Mouse (Mus musculus): ENCODE data around the gene Prss22. TPM values are rescaled to one million over a fixed set of nuclear protein-coding genes. Genes with fewer than 3 reads are reported as not detected.

The Prss22 gene
- 0.23 and 0.26 TPM in 2 replicates for polyA plus RNA-seq (2012; rRNA removed)

DNA sequence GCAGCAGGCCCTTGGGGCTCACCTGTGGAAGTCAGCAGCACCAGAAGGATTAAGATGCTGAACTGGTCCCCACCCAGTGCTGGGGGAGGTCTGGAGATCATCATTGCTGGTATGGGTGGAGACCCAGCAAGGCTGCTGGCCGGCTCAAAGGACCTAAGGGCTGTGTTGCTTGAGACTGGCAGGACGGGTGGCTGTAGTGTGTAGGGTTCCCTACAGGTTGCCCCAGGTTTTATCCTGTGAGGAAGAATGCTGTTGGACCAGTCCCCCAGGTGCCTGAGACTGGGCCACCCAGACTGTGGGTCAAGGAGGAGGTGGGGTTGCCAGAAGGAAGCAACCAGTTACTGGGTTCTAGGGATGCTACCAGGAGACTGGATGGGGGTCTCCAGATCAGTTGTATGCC lies at the start of gene Prss22:
Gene Prss22 (minus strand): TSS at position 200 of the 400 bp plus-strand sequence.
- no peaks in the 10 kb centered on the region for H3K36me3 ChIP-seq (ENCODE audit: control insufficient read depth, insufficient read depth, low read length)
- H3K4me3 ChIP-seq (ENCODE audit: insufficient read depth, low read depth, low read length): no peak within 1 kb of the TSS
- peaks cover 3% of the 10 kb centered on the region; the same call in 1 of the 2 replicates for H3K4me1 ChIP-seq (ENCODE audit: control insufficient read depth, insufficient read depth, low read length)
- no peaks in the 10 kb centered on the region for H3K27me3 ChIP-seq (replicated peaks; ENCODE audit: control insufficient read depth, insufficient read depth, low read length)
- H3K27ac ChIP-seq (ENCODE audit: insufficient read depth, low read depth, low read length): no peak within 1 kb of the TSS
- WGBS: 45% methylated on average over 2 of the region's 2 CpGs
- DNase-seq: no peak
- no peak for TF ChIP-seq POLR2A (IDR thresholded peaks at IDR 0.05; ENCODE audit: low read depth, low read length)
- no peak for TF ChIP-seq CTCF (conservative IDR thresholded peaks at IDR 0.05; ENCODE audit: insufficient read depth, insufficient read length, low read depth, low read length)

DNA sequence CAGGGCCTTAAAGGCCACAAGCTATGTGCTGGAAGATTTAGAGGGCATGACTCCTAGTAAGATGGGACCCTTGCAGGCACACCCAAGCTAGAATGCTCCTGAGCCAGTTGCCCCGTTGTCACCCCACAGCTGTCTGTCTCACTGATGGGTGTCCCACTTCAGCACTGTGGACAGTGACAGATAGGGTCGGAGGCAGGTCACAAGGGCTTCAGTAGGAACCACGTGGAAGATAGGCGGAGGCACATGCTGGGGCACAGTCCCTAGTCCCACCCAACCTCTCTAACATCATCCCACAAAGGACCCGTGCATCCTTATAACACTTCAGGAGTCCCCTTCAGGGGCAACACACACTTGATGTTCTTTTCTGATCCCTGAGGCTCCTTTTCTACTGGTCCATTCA lies 48.1 kb upstream of the Prss22 start:
- Histone ChIP-seq H3K4me1 (ENCODE audit: control insufficient read depth, insufficient read depth, low read length) (no peaks in the 10 kb centered on the region), H3K27ac (ENCODE audit: insufficient read depth, low read depth, low read length) (no peak overlapping the region), H3K36me3 (ENCODE audit: control insufficient read depth, insufficient read depth, low read length) (no peaks in the 10 kb centered on the region), H3K27me3 (replicated peaks; ENCODE audit: control insufficient read depth, insufficient read depth, low read length) (no peaks in the 10 kb centered on the region), H3K4me3 (ENCODE audit: insufficient read depth, low read depth, low read length) (no peak overlapping the region)
- TF ChIP-seq POLR2A (IDR thresholded peaks at IDR 0.05; ENCODE audit: low read depth, low read length): no peak
- no peak for TF ChIP-seq CTCF (conservative IDR thresholded peaks at IDR 0.05; ENCODE audit: insufficient read depth, insufficient read length, low read depth, low read length)
- no peak for DNase-seq
- WGBS: 35% methylated on average over 5 of the region's 5 CpGs

DNA sequence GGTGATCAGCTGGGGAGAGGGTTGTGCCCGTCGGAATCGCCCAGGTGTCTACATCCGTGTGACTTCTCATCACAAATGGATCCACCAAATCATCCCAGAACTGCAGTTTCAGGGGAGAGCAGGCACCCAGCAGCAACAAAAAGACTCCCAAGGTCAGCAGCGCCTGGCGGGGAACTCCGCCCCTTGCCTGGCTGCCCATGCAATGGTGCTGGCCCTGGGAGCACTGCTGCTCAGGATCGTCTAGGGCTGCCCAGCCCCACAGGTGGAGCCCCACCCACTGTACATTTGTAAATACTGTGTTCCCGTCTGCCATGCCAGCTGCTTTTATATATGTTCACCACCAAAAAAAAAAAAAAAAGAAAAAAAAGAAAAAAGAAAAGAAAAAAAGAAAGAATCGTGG lies 47.7 kb upstream of the Prss22 start:
- Histone ChIP-seq H3K27ac (ENCODE audit: insufficient read depth, low read depth, low read length) (no peak overlapping the region), H3K4me3 (ENCODE audit: insufficient read depth, low read depth, low read length) (no peak overlapping the region), H3K27me3 (replicated peaks; ENCODE audit: control insufficient read depth, insufficient read depth, low read length) (no peaks in the 10 kb centered on the region), H3K36me3 (ENCODE audit: control insufficient read depth, insufficient read depth, low read length) (no peaks in the 10 kb centered on the region), H3K4me1 (ENCODE audit: control insufficient read depth, insufficient read depth, low read length) (no peaks in the 10 kb centered on the region)
- DNase-seq: no peak
- TF ChIP-seq POLR2A (IDR thresholded peaks at IDR 0.05; ENCODE audit: low read depth, low read length) (no peak), CTCF (conservative IDR thresholded peaks at IDR 0.05; ENCODE audit: insufficient read depth, insufficient read length, low read depth, low read length) (no peak)
- 79% methylated on average over 10 of the region's 10 CpGs for WGBS

DNA sequence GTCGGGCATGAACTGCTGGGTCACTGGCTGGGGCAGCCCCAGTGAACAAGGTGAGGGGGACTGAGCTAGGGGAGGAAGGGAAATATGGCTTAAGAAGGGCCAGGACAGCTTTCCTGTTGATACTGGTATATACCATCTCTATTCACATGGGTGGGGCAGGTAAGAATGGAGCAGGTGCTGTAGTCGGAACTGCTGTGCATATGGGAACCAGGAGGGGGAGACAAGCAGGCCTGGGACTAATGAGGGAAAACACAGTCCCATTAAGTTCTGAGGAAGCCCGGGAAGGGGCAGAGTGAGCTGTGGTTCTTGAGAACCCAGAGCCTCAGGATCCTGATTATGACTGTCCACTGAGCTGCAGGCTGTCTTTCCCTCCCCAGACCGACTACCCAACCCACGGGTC lies 46.6 kb upstream of the Prss22 start:
- no peak overlapping the region for H3K4me3 ChIP-seq (ENCODE audit: insufficient read depth, low read depth, low read length)
- TF ChIP-seq POLR2A (IDR thresholded peaks at IDR 0.05; ENCODE audit: low read depth, low read length) (no peak), CTCF (conservative IDR thresholded peaks at IDR 0.05; ENCODE audit: insufficient read depth, insufficient read length, low read depth, low read length) (no peak)
- H3K36me3 ChIP-seq (ENCODE audit: control insufficient read depth, insufficient read depth, low read length): no peaks in the 10 kb centered on the region
- no peaks in the 10 kb centered on the region for H3K4me1 ChIP-seq (ENCODE audit: control insufficient read depth, insufficient read depth, low read length)
- no peak for DNase-seq
- 39% methylated on average over 5 of the region's 5 CpGs for WGBS
- no peaks in the 10 kb centered on the region for H3K27me3 ChIP-seq (replicated peaks; ENCODE audit: control insufficient read depth, insufficient read depth, low read length)
- H3K27ac ChIP-seq (ENCODE audit: insufficient read depth, low read depth, low read length): no peak overlapping the region

DNA sequence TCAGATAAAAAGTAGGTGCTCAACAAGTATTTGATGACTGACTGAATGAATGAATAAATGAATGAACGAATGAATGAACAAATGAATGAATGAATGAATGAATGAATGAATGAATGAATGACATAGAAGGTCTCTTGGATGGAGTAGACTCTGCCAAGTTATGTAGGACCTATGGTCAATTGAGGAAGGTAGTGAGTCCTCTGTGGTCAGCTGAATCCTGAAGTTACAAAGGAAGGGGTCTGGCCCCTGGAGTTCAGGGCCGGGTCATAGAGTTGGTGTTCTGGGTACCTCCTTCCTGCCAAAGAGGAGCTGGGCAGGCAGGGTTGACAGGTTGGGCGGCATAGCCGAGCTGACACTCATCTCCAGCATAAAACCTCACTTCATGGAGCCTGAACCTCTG lies 39.9 kb upstream of the Prss22 start, which contains the start of gene Prss27:
Gene Prss27 (plus strand): TSS at position 301 of the 400 bp plus-strand sequence.
- no peak for DNase-seq
- H3K27me3 ChIP-seq (replicated peaks; ENCODE audit: control insufficient read depth, insufficient read depth, low read length): no peaks in the 10 kb centered on the region
- H3K4me3 ChIP-seq (ENCODE audit: insufficient read depth, low read depth, low read length): no peak within 1 kb of the TSS
- TF ChIP-seq POLR2A (IDR thresholded peaks at IDR 0.05; ENCODE audit: low read depth, low read length) (no peak), CTCF (conservative IDR thresholded peaks at IDR 0.05; ENCODE audit: insufficient read depth, insufficient read length, low read depth, low read length) (no peak)
- H3K4me1 ChIP-seq (ENCODE audit: control insufficient read depth, insufficient read depth, low read length): no peaks in the 10 kb centered on the region
- 65% methylated on average over 4 of the region's 4 CpGs for WGBS
- H3K36me3 ChIP-seq (ENCODE audit: control insufficient read depth, insufficient read depth, low read length): no peaks in the 10 kb centered on the region
- H3K27ac ChIP-seq (ENCODE audit: insufficient read depth, low read depth, low read length): no peak within 1 kb of the TSS

DNA sequence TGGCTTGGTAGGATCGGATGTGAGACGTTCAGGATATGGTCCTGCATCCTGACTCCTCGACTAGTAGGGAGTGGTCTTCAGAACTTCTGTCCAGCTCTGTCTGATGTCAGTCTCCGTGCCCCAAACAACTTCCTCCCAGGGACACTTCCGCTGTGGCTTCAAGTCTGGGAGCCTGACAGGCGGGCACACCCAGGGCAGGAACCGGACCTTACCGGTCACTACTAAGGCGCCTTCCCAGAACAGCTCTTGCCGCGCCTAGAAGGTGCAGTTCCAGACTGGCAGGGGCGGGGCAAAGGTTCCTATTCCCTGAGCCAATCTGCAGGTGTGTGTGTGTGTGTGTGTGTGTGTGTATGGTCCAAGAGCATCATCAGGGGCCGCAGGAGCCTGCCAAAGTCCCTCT lies 39.5 kb upstream of the Prss22 start:
- Histone ChIP-seq H3K36me3 (ENCODE audit: control insufficient read depth, insufficient read depth, low read length) (no peaks in the 10 kb centered on the region), H3K4me1 (ENCODE audit: control insufficient read depth, insufficient read depth, low read length) (no peaks in the 10 kb centered on the region), H3K27ac (ENCODE audit: insufficient read depth, low read depth, low read length) (no peak overlapping the region), H3K4me3 (ENCODE audit: insufficient read depth, low read depth, low read length) (no peak overlapping the region), H3K27me3 (replicated peaks; ENCODE audit: control insufficient read depth, insufficient read depth, low read length) (no peaks in the 10 kb centered on the region)
- TF ChIP-seq CTCF (conservative IDR thresholded peaks at IDR 0.05; ENCODE audit: insufficient read depth, insufficient read length, low read depth, low read length): no peak
- no peak for TF ChIP-seq POLR2A (IDR thresholded peaks at IDR 0.05; ENCODE audit: low read depth, low read length)
- no peak for DNase-seq
- 53% methylated on average over 13 of the region's 13 CpGs for WGBS

DNA sequence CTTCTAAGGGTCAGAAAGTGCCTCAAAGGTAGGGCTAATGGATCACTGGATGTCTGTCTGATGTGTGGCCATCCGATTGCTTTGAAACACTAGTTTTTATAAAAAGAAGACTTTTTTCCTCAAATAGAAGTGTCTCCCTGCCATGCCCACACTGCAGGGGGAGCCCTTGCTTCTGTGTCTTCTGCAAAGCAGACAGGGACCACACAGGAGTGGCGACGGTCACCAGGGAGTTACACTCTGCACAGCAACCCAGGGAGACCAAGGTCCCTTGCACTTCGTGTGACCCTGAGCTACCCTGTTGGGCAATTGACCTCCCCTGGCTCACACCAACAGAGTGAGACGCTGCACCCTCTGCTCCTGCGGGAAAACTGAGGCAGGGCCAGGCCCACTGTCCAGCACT lies 39.1 kb upstream of the Prss22 start:
- 62% methylated on average over 6 of the region's 6 CpGs for WGBS
- no peak overlapping the region for H3K27ac ChIP-seq (ENCODE audit: insufficient read depth, low read depth, low read length)
- TF ChIP-seq POLR2A (IDR thresholded peaks at IDR 0.05; ENCODE audit: low read depth, low read length) (no peak), CTCF (conservative IDR thresholded peaks at IDR 0.05; ENCODE audit: insufficient read depth, insufficient read length, low read depth, low read length) (0 out of 2 replicates have a peak, but pooled peaks have one; percentile 12)
- DNase-seq: no peak
- no peaks in the 10 kb centered on the region for H3K4me1 ChIP-seq (ENCODE audit: control insufficient read depth, insufficient read depth, low read length)
- no peaks in the 10 kb centered on the region for H3K27me3 ChIP-seq (replicated peaks; ENCODE audit: control insufficient read depth, insufficient read depth, low read length)
- H3K36me3 ChIP-seq (ENCODE audit: control insufficient read depth, insufficient read depth, low read length): no peaks in the 10 kb centered on the region
- no peak overlapping the region for H3K4me3 ChIP-seq (ENCODE audit: insufficient read depth, low read depth, low read length)
